ENCODE assay signal across 9 mouse cellular contexts in the genomic region with DNA sequence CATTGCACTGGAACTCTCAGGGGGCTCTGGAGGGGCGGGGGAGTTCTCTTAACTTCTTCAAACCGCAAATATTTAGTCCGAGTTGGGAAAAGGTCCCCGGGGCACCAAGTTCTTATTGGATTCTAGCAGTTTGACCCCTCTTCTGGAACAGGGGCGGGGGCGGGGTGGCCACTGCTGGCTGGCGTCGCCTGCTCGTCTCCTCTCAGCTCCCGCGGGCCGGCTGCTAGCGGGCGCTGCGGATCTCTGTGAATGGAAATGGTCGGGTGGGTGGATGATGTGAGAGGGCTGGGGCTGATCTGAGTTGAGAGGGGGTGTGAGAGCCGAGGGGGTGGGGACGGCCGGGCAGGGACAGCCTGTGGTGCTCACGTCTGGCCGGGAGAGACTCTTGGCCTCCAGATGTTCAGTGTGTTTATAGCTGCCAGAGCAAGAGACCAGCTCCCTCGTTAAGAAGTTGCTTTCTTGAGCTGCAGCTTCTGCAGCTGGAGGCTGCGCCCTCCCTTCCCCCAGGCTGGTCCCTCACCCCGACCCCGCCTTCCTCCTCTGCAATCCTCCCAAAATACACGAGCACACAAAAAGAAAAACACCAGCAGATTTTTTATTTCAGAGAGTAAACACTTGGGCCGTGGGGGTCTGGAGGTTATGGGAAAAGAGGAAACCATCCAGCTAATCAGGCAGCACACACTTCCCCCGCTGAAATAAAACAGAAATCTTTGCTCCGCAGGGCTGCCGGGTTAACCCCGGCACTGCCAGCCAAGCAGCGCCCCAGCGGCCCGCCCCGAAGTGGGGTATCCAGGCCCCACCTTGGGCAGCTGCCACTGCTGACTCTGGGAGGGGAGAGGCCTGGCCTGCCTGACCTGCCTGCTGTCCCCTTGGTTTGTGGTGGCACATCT. TPM values are rescaled to one million over a fixed set of nuclear protein-coding genes. Genes with fewer than 3 reads are reported as not detected.
A peak's percentile ranks its signal among the peaks of the same experiment; 100 is the strongest.
DNase-seq lines count a peak whose midpoint lies in the region; ATAC-seq and TF ChIP-seq lines count a peak whose summit lies in the region.
"Had no signal": no experiment of that assay in that cellular context is flagged by ENCODE, and none has a peak within 500 bp of the region (broad histone marks: within the 10 kb centered on the region; RNA-seq: fewer than 3 reads in every experiment).

No protein-coding gene starts in this region.

- peak overlapping the region; percentile 13; the same call in 1 of the 2 replicates for H3K9ac ChIP-seq in hindbrain, embryonic 15.5 days
- peak overlapping the region; percentile 22; the same call in 1 of the 2 replicates for H3K9ac ChIP-seq in limb, embryonic 11.5 days (ENCODE audit: low read length)

- no peaks in the 10 kb centered on the region for H3K36me3 ChIP-seq in hindbrain, embryonic 15.5 days
- H3K36me3 ChIP-seq in limb, embryonic 11.5 days (ENCODE audit: control insufficient read depth, insufficient read depth, low read length) = no peaks in the 10 kb centered on the region
- no peaks in the 10 kb centered on the region for H3K36me3 ChIP-seq in midbrain, embryonic 10.5 days

- peaks cover 59% of the 10 kb centered on the region for H3K27me3 ChIP-seq in hindbrain, embryonic 15.5 days
- H3K27me3 ChIP-seq in limb, embryonic 11.5 days (ENCODE audit: control insufficient read depth, insufficient read depth, low read length) = no peaks in the 10 kb centered on the region
- H3K27me3 ChIP-seq in midbrain, embryonic 10.5 days (ENCODE audit: low read depth, poor library complexity, severe bottlenecking) = peaks cover 99% of the 10 kb centered on the region

- H3K4me3 ChIP-seq in bone marrow, adult 2 months (replicated peaks; ENCODE audit: control insufficient read depth, low read depth, low read length) = peak overlapping the region; percentile 50
- H3K4me3 ChIP-seq in hindbrain, embryonic 15.5 days = peak overlapping the region; percentile 33
- no peak overlapping the region; the same call in 1 of the 2 replicates for H3K4me3 ChIP-seq in limb, embryonic 11.5 days (ENCODE audit: low read depth, low read length)
- peak overlapping the region; percentile 55 for H3K4me3 ChIP-seq in midbrain, embryonic 10.5 days
- H3K4me3 ChIP-seq: erythroblast, embryonic 14.5 days had no signal

- H3K4me1 ChIP-seq in bone marrow, adult 2 months (ENCODE audit: control insufficient read depth, insufficient read depth, low read length) = peaks cover 7% of the 10 kb centered on the region
- H3K4me1 ChIP-seq in hindbrain, embryonic 15.5 days (replicated peaks) = peaks cover 36% of the 10 kb centered on the region
- peaks cover 24% of the 10 kb centered on the region for H3K4me1 ChIP-seq in limb, embryonic 11.5 days (ENCODE audit: control insufficient read depth, insufficient read depth, low read length)
- peaks cover 58% of the 10 kb centered on the region for H3K4me1 ChIP-seq in midbrain, embryonic 10.5 days

- WGBS in bone marrow, adult 2 months = under 1% methylated on average over 35 of the region's 35 CpGs
- WGBS in hindbrain, embryonic 15.5 days = 1% methylated on average over 35 of the region's 35 CpGs
- WGBS in limb, embryonic 11.5 days = under 1% methylated on average over 35 of the region's 35 CpGs
- WGBS in midbrain, embryonic 10.5 days = under 1% methylated on average over 35 of the region's 35 CpGs

- H3K4me2 ChIP-seq in hindbrain, embryonic 15.5 days = peak overlapping the region; percentile 58
- H3K4me2 ChIP-seq in limb, embryonic 11.5 days (ENCODE audit: low read depth, severe bottlenecking) = peak overlapping the region; percentile 45

- TF ChIP-seq POLR2A in bone marrow, adult 2 months (IDR thresholded peaks at IDR 0.05; ENCODE audit: borderline replicate concordance, control insufficient read depth, low read depth, low read length) = peak; percentile 49; the same call in 1 of the 2 replicates

- no peaks in the 10 kb centered on the region for H3K9me3 ChIP-seq in hindbrain, embryonic 15.5 days
- H3K9me3 ChIP-seq in limb, embryonic 11.5 days (ENCODE audit: control insufficient read depth, low read length) = no peaks in the 10 kb centered on the region
- no peaks in the 10 kb centered on the region for H3K9me3 ChIP-seq in midbrain, embryonic 10.5 days (replicated peaks)

- peak overlapping the region; percentile 72 for H3K27ac ChIP-seq in bone marrow, adult 2 months (ENCODE audit: control insufficient read depth, insufficient read depth, low read depth, low read length, poor library complexity)
- peak overlapping the region; percentile 50 for H3K27ac ChIP-seq in hindbrain, embryonic 15.5 days (replicated peaks)
- H3K27ac ChIP-seq in limb, embryonic 11.5 days (replicated peaks; ENCODE audit: low read depth, low read length) = peak overlapping the region; percentile 90
- peak overlapping the region; percentile 69 for H3K27ac ChIP-seq in midbrain, embryonic 10.5 days (replicated peaks)

- ATAC-seq in hindbrain, embryonic 15.5 days (ENCODE audit: low FRiP score, low read depth) = peak; percentile 74
- ATAC-seq in limb, embryonic 11.5 days (ENCODE audit: insufficient number of reproducible peaks, low FRiP score, low TSS enrichment, low read depth) = peak; percentile 92

- TF ChIP-seq CTCF in bone marrow, adult 2 months (IDR thresholded peaks at IDR 0.05; ENCODE audit: control insufficient read depth, insufficient read depth, low read length) = peak; percentile 4; the same call in 1 of the 2 replicates

- peak; percentile 10 for DNase-seq in ES-CJ7 (ENCODE audit: low read depth, low spot score)
- DNase-seq in gastrocnemius, adult 8-10 months (ENCODE audit: low spot score in 2 of 2) = peak; percentile 58 to 67
- DNase-seq in limb, embryonic 11.5 days (ENCODE audit: low spot score) = peak; percentile 88
- peak; percentile 77 for DNase-seq in midbrain, embryonic 10.5 days (ENCODE audit: low spot score)
- peak; percentile 82 for DNase-seq in skeletal muscle tissue, adult 2 months (ENCODE audit: low read depth, low spot score)
- no peak for DNase-seq in c-Kit-positive CD71-positive TER-119-positive erythroid progenitor cells, embryonic 14.5 days (ENCODE audit: low spot score)

RNA-seq across cellular contexts. Expression of gene Ets1, which starts 36.2 kb away (rescaled TPM):
- 23.5 and 34.5 TPM in 2 replicates for polyA plus RNA-seq in bone marrow, adult 2 months (2011; ENCODE audit: insufficient read depth, insufficient read length, low replicate concordance, missing spikeins)
- 10 to 100 TPM in 1 of 4 experiments, 1 to 10 TPM in 3; 7.8 to 12.6 (median 9.5) TPM for total RNA-seq in gastrocnemius, adult 8-10 months (2022)
- 18.9 and 19.1 TPM in 2 replicates for polyA plus RNA-seq in hindbrain, embryonic 15.5 days (2015; fragmentation: Nextera tagmentation; extraction: Ambion mirVana)
- polyA plus RNA-seq in limb, embryonic 11.5 days (2014; fragmentation: Nextera tagmentation; extraction: Ambion mirVana) = 34.0 and 40.0 TPM in 2 replicates
- polyA plus RNA-seq in midbrain, embryonic 10.5 days (2016; fragmentation: Nextera tagmentation; extraction: Ambion mirVana) = 25.7 and 26.2 TPM in 2 replicates
